Mouse (Mus musculus) erythroblast, embryonic 14.5 days (primary cell): Measurements from ENCODE around the gene Lrrc57.

Source experiments
- GATA1 ChIP-seq: IDR thresholded peaks from 2 replicates; pipeline ENCODE4 v1.6.1; 2012; ENCODE audit warnings: low read length, inconsistent platforms, mixed read lengths
- TAL1 ChIP-seq: IDR thresholded peaks from 3 replicates; pipeline ENCODE4 v1.6.1; 2012; ENCODE audit warnings: low read length, inconsistent platforms, mixed read lengths

- TF ChIP-seq GATA1, result no peak
- TF ChIP-seq TAL1, result no peak
These were observed 7.2 kb upstream of the Lrrc57 start for GRCm38 (mm10) chr2:120616279-120617163.
